Mouse (Mus musculus) spleen, adult 2 months (tissue): ENCODE data around the gene Tbl1xr1. TPM values are rescaled to one million over a fixed set of nuclear protein-coding genes. Genes with fewer than 3 reads are reported as not detected.

Experiments used
- DNase-seq, 2 experiments: peaks; one replicate each; pipeline versions ENCODE4 v3.0.0 to v3.0.0-alpha.2; 2012 to 2021; ENCODE audit warnings: low spot score in 2 of 2, low read depth in 1 of 2
- H3K27ac ChIP-seq: fragments of 200-500 bp; 2 replicates; pipeline ENCODE4 v1.5.1; 2012; ENCODE audit warnings: low read length, inconsistent platforms; ENCODE audit not compliant: insufficient read depth
- H3K27me3 ChIP-seq: fragments of 200-500 bp; 2 replicates; pipeline ENCODE4 v1.6.1; 2012; ENCODE audit warnings: mild to moderate bottlenecking, moderate library complexity, low read length, inconsistent platforms; ENCODE audit not compliant: control insufficient read depth, insufficient read depth
- H3K36me3 ChIP-seq: fragments of 200-500 bp; 2 replicates; pipeline ENCODE4 v1.6.1; 2012; ENCODE audit warnings: mild to moderate bottlenecking, low read length, inconsistent platforms; ENCODE audit not compliant: control insufficient read depth, insufficient read depth
- H3K4me1 ChIP-seq: fragments of 200-500 bp; 2 replicates; pipeline ENCODE4 v1.6.1; 2011; ENCODE audit warnings: inconsistent platforms; ENCODE audit not compliant: control insufficient read depth, insufficient read depth, insufficient read length
- H3K4me3 ChIP-seq: fragments of 200-500 bp; 2 replicates; pipeline ENCODE4 v1.5.1; 2011; ENCODE audit warnings: mild to moderate bottlenecking, inconsistent platforms; ENCODE audit not compliant: insufficient read depth, insufficient read length; ENCODE audit errors: extremely low read depth
- CTCF ChIP-seq: fragments of 200-500 bp; IDR thresholded peaks from 2 replicates; pipeline ENCODE4 v1.5.1; 2011; ENCODE audit warnings: mild to moderate bottlenecking, inconsistent platforms; ENCODE audit not compliant: insufficient read depth, insufficient read length, insufficient replicate concordance; ENCODE audit errors: extremely low read depth
- POLR2A ChIP-seq: fragments of 200-500 bp; IDR thresholded peaks from 2 replicates; pipeline ENCODE4 v1.6.1; 2011; ENCODE audit warnings: low read depth, low read length, inconsistent platforms
- WGBS: fragments of 180-500 bp; shearing (Covaris S2); methylation state at CpG from one replicate; pipeline ENCODE4 v1.1.7; 2018; 5-methylcytosine and 5-hydroxymethylcytosine counted together
- polyA plus RNA-seq: library from polyadenylated mRNA; depleted of rRNA; stranded (reverse); fragments of >200 nt; gene quantifications from 2 replicates; pipeline ENCODE4 v1.2.3, GENCODE M21; 2012

Gene Tbl1xr1
- polyA plus RNA-seq, 1 experiment, result 17.8 TPM

DNA sequence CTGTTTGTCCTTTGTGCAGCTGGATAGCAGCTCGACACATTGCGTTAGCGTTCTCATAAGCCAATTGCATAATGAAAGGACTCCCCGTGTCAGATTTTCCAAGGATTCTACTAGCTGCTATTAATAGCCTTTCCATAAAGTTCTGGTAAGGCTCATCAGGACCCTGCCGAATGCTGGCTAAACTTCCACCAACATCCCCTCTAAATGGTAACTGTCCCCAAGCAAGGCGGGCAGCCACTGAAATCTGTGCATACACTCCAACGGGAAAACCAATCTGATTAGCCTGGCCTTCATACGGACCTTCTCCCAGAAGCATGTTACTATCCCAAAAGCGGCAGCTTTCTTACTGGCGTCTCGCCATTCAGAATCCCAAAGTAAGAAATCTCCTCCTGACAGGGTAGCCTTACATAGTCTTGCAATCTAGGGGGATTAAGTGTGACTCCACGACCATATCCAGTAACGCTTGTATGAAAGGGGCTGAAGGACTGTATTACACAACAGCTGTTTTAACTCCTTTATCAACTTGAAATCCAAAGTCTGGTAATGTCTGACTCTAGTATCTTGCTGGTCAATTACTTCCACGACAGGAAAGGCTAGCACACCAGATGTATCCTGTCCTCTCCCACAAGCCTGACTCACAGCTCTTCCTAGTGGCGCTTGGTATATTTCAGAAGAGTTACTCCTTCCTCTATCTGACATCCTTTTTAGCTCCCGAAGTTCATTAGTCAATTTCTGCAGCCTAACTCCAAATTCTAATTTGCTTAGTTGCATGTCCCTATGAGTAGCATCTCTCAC lies 161.9 kb downstream of the Tbl1xr1 start:
- Histone ChIP-seq H3K36me3 (no peaks in the 10 kb centered on the region), H3K4me1 (no peaks in the 10 kb centered on the region), H3K27ac (no peak overlapping the region), H3K27me3 (no peaks in the 10 kb centered on the region), H3K4me3 (no peak overlapping the region)
- WGBS, result 80% methylated on average over 16 of the region's 16 CpGs
- DNase-seq, result no peak
- no peak for TF ChIP-seq CTCF
- TF ChIP-seq POLR2A, result no peak
